In the genomic region with DNA sequence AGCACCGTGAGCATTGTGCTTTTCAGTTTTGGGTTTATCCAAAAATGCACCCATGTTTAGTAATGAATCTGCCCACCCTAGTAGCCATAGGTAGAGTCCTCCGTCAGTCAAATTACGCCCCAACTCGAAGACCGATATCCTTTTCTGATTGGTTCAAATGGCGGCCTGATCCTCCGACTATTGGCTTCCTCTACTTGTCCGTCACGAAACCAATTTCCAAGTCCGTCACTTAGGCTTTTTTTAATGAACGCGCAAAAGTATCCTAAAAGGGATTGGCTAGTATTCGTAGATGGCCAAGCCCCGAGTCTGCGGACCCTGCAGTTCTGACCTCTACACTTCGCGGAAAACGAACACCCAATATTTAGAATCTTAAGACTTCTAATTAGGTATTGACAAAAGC, we compare ENCODE assay signal across 8 mouse cellular contexts.
DNase-seq lines count a peak whose midpoint lies in the region; ATAC-seq and TF ChIP-seq lines count a peak whose summit lies in the region.
"Not testable (repeated sequence)": the region's sequence is repeated elsewhere in the genome, so short reads cannot be mapped to it uniquely, and the experiment has no call there.

No protein-coding gene starts in this region.

- ATAC-seq in Patski: peak; percentile 99
- peak; percentile 100 for ATAC-seq in common myeloid progenitor, adult 5-6 weeks (replicated peaks; ENCODE audit: low read depth, poor library complexity, severe bottlenecking)
- ATAC-seq in hindbrain, embryonic 13.5 days (ENCODE audit: low FRiP score): peak; percentile 89
- ATAC-seq in liver, embryonic 12.5 days: peak; percentile 99
- ATAC-seq in midbrain, embryonic 13.5 days: peak; percentile 94
- peak; percentile 97 for ATAC-seq in stomach, embryonic 15.5 days (ENCODE audit: insufficient read depth, low FRiP score, low read depth)

- not testable (repeated sequence) for H3K27ac ChIP-seq in hindbrain, embryonic 13.5 days; liver, embryonic 12.5 days; midbrain, embryonic 13.5 days; stomach, embryonic 15.5 days

- not testable (repeated sequence) for H3K9ac ChIP-seq in hindbrain, embryonic 13.5 days; liver, embryonic 12.5 days; midbrain, embryonic 13.5 days (replicated peaks); stomach, embryonic 15.5 days

- not testable (repeated sequence) for TF ChIP-seq CTCF in Patski (IDR thresholded peaks at IDR 0.05)

- 96% methylated on average over 18 of the region's 18 CpGs for whole genome bisulfite sequencing in hindbrain, embryonic 13.5 days
- WGBS in liver, embryonic 12.5 days (ENCODE audit: insufficient replicate concordance): 86% methylated on average over 18 of the region's 18 CpGs
- 96% methylated on average over 18 of the region's 18 CpGs for WGBS in midbrain, embryonic 13.5 days
- 97% methylated on average over 18 of the region's 18 CpGs for WGBS in stomach, embryonic 15.5 days

- H3K27me3 ChIP-seq in Patski; hindbrain, embryonic 13.5 days; liver, embryonic 12.5 days (replicated peaks); midbrain, embryonic 13.5 days; stomach, embryonic 15.5 days (replicated peaks): not testable (repeated sequence)

- CTCF ChIA-PET in Patski (lab: Charles Lee): not testable (repeated sequence)

- not testable (repeated sequence) for H3K9me3 ChIP-seq in hindbrain, embryonic 13.5 days; liver, embryonic 12.5 days (replicated peaks); midbrain, embryonic 13.5 days; stomach, embryonic 15.5 days

- H3K36me3 ChIP-seq in hindbrain, embryonic 13.5 days; liver, embryonic 12.5 days; midbrain, embryonic 13.5 days; stomach, embryonic 15.5 days: not testable (repeated sequence)

- in situ Hi-C loops in Patski (cut with MboI; ENCODE audit: low pct_unique_long_range_greater_than_20kb): not testable (repeated sequence)

- not testable (repeated sequence) for H3K4me2 ChIP-seq in hindbrain, embryonic 13.5 days; liver, embryonic 12.5 days; midbrain, embryonic 13.5 days (replicated peaks); stomach, embryonic 15.5 days

- H3K4me1 ChIP-seq in hindbrain, embryonic 13.5 days (replicated peaks); liver, embryonic 12.5 days; midbrain, embryonic 13.5 days (replicated peaks); stomach, embryonic 15.5 days: not testable (repeated sequence)

- H3K4me3 ChIP-seq in hindbrain, embryonic 13.5 days; liver, embryonic 12.5 days; midbrain, embryonic 13.5 days (replicated peaks); stomach, embryonic 15.5 days (replicated peaks): not testable (repeated sequence)

- DNase-seq in Patski (ENCODE audit: low read depth, low spot score): peak; percentile 10
- DNase-seq in gastrocnemius, postnatal 25 days: peak; percentile 52
- DNase-seq in kidney, postnatal 36 days: peak; percentile 48 to 57

- POLR2A ChIA-PET in Patski (lab: Charles Lee): not testable (repeated sequence)
